Mouse (Mus musculus): ENCODE data around the gene Gpatch8.
"Not testable (repeated sequence)": the region's sequence is repeated elsewhere in the genome, so short reads cannot be mapped to it uniquely, and the experiment has no call there.

The Gpatch8 gene

DNA sequence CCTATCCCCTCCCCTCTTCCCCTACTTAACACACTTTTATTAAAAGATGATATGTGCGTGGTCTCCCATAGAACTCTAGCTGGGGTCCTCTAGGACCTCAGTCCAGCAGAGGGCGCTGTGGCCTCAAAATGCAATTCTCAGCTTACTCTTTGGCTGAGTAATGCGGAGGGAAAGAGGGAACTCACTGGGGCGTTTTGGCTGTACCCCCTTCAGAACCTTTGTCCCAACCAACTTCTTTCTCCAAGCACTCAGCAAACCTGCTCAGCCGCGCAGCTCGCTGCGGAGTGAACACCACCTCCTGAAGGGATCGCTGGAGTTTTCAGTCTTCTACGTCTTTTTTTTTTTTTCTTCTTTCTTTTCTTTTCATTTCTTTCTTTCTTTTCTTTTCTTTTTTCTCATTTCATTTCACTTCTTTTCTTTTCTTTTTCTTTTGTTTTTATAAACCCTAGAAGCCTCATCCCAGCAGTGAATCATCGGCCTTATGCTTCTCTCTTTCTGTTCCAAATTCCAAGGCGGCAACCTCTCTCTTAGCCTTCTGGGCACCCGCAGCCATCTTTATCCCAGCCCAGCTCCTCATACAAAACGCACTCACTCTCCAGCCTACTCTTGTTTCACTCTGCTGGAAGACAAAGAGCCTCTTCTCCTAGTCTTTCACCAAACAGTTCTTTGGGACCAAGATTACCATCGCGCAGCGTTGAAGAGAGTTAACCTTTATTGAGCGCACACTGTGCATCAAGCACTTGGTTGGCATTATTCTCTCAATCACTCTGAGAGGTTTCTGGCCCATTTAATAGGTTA, 16.9 kb upstream of the Gpatch8 start:
- DNase-seq (ENCODE audit: low read depth, low spot score) = peak; percentile 75

DNA sequence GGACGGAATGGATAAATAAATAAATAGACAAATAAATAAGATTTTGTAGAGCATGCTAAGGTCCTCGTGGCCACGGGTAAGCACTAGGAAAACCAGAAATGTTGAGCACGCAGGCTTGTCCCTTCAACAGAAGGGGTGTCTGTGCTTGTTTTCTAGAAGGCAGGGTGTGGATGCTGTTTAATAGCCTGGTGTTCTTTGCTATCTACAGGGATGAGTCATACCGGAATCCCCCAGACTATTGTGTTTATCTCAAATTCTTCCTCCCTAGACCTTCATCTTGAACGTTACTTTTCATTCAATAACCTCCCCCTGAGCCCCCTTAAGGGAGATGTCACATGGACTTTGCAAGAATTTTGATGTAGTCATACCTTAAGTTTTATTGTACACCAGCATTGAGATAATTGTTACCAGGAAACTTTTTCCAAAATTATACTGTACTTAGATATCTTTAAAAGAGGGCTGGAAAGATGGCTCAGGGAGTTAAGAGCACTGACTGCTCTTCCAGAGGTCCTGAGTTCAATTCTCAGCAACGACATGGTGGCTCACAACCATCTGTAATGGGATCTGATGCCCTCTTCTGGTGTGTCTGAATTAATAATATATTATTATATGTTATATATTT, 12.7 kb upstream of the Gpatch8 start:
- no peak for DNase-seq (ENCODE audit: low read depth, low spot score)

DNA sequence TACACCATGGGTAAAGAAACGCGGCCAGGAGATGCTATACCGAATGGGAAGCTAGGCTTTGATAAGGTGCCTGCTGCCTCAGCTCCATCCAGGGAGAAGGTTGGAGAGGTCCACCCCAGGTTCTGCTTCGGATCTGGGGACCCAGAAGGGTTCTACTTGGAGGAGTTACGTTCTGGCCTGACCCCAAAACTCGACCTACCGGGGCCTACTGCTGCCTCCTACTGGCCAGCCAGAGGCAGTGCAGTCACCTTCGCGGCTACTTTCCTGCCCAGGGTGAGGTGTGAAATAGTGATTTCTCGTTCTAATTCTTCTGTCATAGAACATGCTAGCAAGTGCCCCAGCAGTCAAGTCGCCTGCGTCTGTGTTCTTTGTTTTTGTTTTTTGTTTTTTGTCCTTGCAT, 12.0 kb upstream of the Gpatch8 start:
- no peak for DNase-seq (ENCODE audit: low read depth, low spot score)

DNA sequence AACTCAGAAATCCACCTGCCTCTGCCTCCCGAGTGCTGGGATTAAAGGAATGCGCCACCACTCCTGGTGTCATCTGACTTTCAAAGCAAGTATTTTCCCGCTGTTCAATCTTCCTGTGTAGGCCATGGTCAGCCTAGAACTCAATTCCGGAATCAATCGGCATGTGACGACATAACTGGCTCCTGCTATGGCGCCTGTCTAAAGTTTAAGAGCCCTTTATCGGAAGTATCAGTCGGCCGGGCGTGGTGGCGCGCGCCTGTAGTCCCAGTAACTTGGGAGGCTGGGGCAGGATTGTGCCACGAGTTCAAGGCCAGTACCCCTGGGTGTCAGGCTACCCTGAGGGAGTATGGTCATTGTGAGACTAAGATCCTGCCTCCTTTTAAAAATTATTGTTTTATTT, 11.5 kb upstream of the Gpatch8 start:
- DNase-seq (ENCODE audit: low read depth, low spot score) = no peak

DNA sequence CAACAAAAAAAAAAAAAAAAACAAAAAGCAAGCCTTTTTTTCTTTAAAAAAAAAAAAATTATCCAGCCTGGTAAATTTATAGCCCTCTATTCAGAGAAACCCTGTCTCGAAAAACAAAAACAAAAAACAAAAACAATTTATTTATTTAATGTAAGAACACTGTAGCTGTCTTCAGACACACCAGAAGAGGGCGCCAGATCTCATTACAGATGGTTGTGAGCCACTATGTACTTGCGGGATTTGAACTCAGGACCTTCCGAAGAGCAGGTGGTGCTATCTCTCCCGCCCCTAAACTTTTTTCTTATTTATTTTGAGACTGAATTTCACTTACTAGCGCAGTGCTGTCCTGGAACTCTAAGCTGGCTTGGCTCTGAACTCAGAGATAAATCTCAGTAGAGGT, 11.0 kb upstream of the Gpatch8 start:
- no peak for DNase-seq (ENCODE audit: low read depth, low spot score)

DNA sequence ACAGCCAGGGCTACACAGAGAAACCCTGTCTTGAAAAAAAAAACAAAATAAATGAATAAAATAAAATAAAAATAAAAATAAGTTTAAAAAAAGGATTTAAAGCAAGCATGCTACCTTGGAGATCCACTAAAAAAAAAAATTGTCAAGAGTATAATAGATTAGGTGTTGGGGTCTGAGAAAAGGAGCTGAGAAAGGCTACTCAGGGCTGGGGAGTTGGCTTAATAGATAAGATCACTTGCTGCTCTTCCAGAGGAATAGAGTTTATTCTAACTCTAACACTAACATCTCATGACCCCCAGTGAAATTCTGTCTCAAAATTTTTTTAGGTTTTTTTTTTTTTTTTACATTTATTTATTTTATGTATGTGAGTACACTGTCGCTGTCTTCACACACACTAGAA, 10.1 kb upstream of the Gpatch8 start:
- no peak for DNase-seq (ENCODE audit: low read depth, low spot score)

DNA sequence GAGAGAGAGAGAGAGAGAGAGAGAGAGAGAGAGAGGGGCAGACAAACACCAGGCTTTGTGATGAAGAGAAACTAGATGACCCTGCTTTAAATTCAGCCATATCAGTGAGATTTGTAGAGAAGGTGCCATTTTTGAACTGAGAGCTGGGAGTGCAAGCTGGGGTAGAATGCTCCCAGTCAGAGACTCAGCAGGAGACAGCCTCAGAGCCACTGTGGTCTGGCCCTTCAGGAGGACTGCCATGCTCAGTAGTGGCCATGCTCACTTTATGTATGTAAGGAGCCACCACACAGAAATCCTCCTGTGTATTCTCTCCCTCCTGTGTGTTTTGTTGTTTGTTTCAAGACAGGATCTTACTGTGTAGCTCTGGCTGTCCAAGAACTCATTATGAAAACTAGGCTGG, 9.5 kb upstream of the Gpatch8 start:
- DNase-seq (ENCODE audit: low read depth, low spot score) = no peak

DNA sequence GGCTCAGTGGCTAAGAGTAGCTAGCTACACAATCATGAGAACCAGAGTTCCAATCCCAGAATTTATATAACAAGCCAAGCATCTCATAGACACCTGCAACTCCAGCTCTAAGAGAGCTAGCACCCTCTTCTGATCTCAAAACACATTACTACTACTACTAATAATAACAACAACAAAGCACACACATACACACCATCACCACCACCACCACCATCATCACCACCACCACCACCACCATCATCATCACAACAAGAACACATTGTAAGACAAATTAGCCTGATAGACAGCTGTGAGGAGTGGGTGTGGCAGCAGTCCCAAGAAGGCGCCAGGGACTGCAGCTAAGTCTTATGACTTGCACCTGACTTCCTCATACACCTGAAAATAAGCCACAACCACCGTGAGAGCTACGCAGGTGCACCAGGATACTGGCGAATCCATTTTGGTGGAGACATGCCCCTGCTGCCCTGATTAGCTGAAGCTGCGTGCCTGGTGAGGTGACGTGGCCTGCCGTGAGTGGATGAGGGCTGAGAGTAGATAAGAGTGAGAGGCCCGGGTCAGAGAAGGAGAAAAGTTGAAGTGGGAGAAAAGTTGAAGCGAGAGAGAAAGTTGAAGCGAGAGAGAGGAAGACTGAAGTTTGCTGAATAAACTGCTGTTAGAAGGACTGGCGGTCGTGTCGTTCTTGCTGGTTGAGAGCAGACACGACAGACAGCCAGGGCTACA, 8.9 kb upstream of the Gpatch8 start:
- not testable (repeated sequence) for DNase-seq (ENCODE audit: low read depth, low spot score)

DNA sequence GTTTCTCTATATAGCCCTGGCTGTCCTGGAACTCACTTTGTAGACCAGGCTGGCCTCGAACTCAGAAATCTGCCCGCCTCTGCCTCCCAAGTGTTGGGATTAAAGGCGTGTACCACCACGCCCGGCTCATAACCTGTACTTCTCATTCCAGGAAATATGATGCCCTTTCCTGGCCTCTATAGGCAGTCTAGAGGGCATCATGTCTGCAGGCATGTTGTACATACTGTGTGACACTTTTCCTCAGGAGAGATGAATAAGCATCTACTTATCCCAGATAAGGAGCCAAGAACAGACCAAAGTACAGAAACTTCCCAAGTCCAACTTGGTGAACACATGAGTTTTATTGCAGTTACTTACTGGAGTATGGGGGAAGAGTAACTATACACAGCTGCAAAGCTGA, 2.5 kb upstream of the Gpatch8 start:
- no peak for DNase-seq (ENCODE audit: low read depth, low spot score)

DNA sequence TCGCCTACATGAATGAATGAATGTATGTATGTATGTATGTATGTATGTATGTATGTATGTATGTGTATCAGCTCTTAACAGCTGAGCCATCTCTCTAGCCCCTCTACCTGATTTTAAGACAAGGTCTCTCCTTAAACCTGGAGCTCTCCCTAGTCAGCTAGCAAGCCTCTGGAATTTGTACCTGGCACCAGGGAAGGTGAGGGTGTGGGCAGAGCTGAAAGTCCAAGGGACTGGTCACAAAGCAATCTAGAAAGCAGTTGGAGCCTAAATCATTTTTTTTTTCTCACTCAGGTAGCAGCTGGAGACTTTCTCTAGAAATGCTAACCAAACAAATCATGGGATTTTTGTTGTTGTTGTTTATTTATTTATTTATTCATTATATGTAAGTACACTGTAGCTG, 1.2 kb upstream of the Gpatch8 start:
- no peak for DNase-seq (ENCODE audit: low read depth, low spot score)

DNA sequence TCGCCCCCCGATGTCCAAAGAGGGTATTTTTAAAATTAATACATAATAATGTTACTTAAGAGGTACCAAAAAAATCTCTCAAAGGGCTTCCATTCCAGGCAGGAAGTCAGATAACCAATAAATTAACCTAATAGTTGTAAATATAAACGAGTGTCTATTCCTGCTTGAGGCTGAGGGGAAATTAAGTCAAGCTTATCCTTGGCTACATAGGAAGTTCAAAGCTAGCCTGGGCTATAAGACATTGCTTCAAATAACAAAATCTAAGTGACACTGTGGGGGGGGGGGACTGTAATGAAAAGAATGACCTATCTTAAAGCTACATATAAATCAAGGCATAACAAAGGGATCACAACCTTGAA, 503 bp upstream of the Gpatch8 start:
- DNase-seq (ENCODE audit: low read depth, low spot score) = no peak

DNA sequence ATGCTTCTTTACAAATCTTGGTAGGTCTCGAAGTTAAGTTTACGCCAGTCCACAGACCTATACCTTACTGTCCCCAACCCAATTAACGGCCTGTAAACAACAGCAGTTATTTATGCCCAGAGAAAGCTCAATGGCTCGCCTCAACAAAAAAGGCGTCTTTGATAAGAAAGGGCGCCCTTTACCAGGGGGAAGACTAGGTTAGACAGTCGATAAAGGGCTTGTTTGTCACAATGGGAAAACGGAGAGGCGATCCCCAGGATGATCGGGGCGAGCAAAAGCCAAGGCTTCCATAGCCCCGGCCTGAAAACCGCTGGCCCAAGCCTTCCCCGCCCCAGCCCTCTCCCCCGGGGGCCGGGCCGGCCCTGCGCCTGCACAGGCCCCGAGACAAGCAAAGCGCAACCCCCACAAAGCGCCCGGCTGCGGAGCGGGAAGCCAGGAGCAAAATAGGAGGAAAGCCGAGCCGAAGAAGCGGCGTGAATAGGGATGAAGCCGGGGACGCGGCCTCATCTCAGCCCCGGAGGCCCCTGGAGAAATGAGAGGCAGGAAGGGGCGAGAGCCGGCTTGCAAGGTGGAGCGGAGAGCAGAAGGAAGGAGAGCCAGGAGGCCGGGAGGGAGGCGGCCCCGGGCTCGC, 677 bp downstream of the Gpatch8 start:
- no peak for DNase-seq (ENCODE audit: low read depth, low spot score)

DNA sequence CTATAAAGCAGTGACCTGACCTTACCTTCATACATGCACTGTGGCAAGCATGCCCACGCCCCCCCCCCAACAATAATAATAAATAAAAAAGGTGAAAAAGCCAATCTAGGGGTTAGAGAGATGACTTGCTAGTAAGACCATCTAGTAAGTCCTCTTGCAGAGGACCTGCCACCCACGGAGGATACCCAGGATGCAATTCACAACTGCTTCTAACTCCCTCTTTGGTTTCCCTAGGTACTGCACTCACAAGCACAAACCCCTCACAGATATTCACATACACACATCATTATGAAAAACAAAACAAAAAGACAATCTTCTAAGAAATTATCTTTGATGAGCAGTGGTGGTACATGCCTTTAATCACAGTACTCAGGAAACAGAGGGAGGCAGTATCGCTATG, 4.1 kb downstream of the Gpatch8 start:
- DNase-seq (ENCODE audit: low read depth, low spot score) = no peak

DNA sequence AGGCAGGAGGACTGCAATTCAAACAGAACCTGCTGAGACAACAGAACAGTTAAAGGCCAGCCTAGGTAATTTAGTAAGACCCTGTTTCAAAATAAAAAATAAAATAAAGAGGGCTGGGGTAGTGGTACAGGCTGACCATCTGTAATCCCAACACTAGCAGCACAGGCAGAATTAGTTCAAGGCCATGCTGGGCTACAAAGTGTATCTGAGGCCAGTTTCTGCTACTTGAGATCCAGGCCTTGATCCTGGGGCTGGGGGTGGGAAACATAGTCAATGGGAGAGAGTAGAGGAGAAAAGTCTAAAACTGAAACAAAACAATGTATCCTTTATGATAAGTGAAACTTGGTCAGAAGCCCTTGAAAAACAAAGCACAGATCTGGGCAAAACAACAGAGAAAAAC, 5.0 kb downstream of the Gpatch8 start:
- no peak for DNase-seq (ENCODE audit: low read depth, low spot score)

DNA sequence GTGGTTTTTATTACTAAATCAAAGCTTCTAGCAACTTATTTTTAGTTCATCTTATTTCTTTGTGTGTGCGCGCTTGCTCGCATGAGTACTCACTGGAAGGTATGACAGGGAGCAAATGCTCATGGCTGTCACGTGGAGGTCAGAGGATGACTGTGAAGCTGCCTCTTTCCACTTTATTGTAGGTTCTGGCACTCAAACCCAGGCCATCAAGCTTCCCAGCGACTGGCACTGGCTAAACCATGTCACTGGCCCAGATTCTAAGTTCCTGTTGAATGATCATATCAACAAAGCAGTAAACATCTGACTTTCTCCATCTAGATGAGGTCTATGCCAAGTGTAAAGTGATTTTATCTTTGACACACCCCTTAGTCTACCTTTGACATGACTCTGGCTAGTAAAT, 14.7 kb downstream of the Gpatch8 start:
- DNase-seq (ENCODE audit: low read depth, low spot score) = no peak

DNA sequence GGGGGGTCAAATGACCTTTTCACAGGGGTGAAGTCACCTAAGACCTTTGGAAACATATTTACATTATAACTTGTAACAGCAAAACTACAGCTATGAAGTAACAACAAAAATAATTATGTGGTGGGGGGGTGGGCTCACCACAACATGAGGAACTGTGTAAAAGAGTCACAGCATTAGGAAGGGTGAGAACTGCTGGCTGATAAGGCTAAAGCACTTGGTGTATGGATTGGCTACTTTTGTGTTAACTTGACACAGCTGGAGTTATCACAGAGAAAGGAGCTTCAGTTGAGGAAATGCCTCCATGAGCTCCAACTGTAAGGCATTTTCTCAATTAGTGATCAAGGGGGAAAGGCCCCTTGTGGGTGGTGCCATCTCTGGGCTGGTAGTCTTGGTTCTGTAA, 15.9 kb downstream of the Gpatch8 start:
- DNase-seq (ENCODE audit: low read depth, low spot score) = not testable (repeated sequence)

DNA sequence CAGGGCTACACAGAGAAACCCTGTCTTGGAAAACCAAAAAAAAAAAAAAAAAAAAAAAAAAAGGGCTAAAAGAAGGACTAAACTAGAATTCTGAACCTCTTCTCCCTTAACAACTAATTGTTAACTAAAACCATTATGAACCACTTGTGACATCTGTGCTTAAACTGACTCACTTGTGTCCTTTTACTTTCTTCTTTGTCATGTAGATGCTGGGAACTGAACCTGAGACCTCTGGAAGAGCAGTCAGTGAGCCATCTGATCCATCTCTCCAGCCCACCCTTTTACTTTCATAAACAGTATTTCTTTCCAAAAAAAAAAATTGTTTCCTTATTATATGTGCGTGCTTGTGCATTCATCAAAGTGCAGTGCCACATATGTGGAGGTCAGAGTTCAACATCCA, 16.5 kb downstream of the Gpatch8 start:
- no peak for DNase-seq (ENCODE audit: low read depth, low spot score)

DNA sequence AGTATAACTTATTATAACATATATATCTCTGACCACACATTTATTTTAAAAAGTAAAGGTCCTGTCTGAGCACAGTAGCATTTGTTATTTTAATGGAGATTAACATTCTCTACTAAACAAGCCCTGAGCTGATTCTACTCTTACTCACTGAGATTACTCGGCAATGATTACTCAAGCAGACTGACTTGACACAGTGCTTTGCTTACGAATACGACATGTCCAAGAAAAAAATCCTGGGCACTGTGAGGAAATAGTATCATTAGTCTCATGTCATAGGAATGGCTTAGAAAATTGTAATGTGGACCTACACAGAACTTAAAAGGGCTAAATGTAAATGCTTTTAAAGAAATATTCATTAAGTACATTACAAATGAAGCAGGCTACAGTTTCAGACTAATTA, 20.0 kb downstream of the Gpatch8 start:
- no peak for DNase-seq (ENCODE audit: low read depth, low spot score)

DNA sequence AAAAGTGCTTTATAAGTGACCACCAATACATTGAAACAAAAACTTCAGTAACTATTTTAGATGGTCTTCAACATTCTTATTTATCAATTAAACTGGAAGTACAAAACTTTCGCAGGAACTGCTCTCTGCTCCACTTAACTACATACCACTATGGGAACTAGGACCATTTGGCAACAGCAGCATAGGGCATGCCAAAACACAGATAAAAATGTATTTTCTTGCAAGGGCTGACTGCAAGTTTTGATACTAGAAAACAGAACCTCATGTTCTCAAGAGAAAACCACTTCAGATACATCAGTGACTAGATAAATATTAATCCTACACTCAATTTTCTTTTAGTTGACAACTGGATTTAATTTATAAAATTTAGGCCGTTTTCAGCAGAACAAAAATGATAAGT, 22.1 kb downstream of the Gpatch8 start:
- no peak for DNase-seq (ENCODE audit: low read depth, low spot score)

DNA sequence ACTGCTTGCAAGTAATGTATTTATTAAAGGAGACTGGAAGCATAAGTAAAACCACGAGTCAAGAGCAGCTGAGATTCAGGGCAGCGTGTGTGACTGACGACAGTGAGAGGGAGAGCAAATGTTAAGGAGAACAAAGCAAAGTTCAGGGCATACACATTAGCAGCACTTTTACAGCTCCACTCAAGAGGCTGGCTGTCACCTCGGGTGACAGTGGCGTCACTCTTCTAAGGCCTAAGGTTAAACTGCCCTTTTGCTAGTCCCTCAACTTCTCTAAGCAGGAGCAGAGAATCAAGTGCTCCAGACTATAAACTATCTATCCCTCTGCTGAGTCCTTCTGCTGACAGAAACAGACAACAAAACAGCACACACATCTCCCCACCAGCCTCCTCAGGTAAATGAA, 24.8 kb downstream of the Gpatch8 start:
- no peak for DNase-seq (ENCODE audit: low read depth, low spot score)

DNA sequence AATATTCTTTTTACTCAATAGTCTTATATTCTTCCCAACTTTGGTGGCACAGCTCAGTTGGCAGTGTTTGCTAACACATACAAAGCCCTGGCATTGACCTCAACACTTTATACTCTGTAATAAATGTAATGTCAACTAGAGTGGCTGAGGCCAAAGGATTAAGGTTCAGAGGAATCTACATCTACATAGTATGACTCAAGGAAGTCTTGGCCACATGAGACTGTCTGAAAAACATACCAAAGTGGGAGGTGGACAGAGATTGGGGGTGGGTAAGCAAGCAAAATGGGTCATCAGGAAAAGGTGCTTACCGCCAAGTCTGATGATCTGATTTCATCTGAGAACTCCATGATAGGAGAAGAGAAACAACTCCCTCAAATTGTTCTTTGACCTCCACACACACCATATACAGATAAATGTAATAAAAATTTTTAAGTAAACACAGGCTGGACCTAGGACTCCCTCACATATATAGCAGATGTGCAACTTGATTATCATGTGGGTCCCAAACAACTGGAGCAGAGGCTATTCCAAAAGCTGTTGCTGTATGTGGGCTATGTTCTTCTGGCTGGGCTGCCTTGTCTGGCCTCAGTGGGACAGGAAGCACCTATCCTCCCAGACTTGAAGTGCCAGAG, 41.3 kb downstream of the Gpatch8 start:
- DNase-seq (ENCODE audit: low read depth, low spot score) = no peak

DNA sequence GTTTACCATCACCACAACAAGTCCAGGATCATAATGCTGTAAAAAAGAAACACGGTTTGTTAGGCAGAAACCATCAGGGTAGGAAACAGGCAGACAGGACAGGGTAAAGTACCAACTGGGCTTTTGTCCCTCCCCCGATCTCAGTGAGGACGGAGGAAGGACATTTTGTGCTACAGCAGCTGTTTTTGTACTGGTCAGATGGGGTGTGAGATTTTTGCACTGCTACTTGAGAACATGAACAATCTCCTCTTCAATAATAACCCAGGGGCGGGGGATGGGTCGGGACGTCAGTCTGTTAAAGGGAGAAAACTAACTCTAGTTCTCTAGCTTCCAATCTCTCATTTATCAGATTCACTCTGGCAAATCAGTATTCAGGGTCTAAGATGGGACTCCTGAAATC, 46.0 kb downstream of the Gpatch8 start:
- no peak for DNase-seq (ENCODE audit: low read depth, low spot score)
